Mouse (Mus musculus): ENCODE results near the gene Tssk1. TPM values are rescaled to one million over a fixed set of nuclear protein-coding genes. Genes with fewer than 3 reads are reported as not detected.

The Tssk1 gene
- polyA plus RNA-seq, 1 experiment = 0.08 TPM

- no peak overlapping the region for H3K27ac ChIP-seq (ENCODE audit: insufficient read depth, low read length)
- 9% methylated on average over 3 of the region's 3 CpGs for WGBS
- H3K4me3 ChIP-seq (replicated peaks; ENCODE audit: insufficient read depth, low read depth, low read length) = no peak overlapping the region
- no peaks in the 10 kb centered on the region for H3K27me3 ChIP-seq (ENCODE audit: control insufficient read depth, insufficient read depth, low read length)
- no peaks in the 10 kb centered on the region for H3K4me1 ChIP-seq (ENCODE audit: control insufficient read depth, insufficient read depth, low read length)
- DNase-seq = no peak
- no peak for TF ChIP-seq POLR2A (IDR thresholded peaks at IDR 0.05; ENCODE audit: borderline replicate concordance, insufficient read depth, low read length)
- no peak for TF ChIP-seq CTCF (IDR thresholded peaks at IDR 0.05; ENCODE audit: borderline replicate concordance, insufficient read depth, low read depth, low read length)
Observed at GRCm38 (mm10) chr16:17934445-17934910, 40.5 kb downstream of the Tssk1 start.

- no peak overlapping the region for H3K4me3 ChIP-seq (replicated peaks; ENCODE audit: insufficient read depth, low read depth, low read length)
- no peaks in the 10 kb centered on the region for H3K4me1 ChIP-seq (ENCODE audit: control insufficient read depth, insufficient read depth, low read length)
- no peak overlapping the region for H3K27ac ChIP-seq (ENCODE audit: insufficient read depth, low read length)
- no peaks in the 10 kb centered on the region for H3K27me3 ChIP-seq (ENCODE audit: control insufficient read depth, insufficient read depth, low read length)
- TF ChIP-seq CTCF (IDR thresholded peaks at IDR 0.05; ENCODE audit: borderline replicate concordance, insufficient read depth, low read depth, low read length) (no peak), POLR2A (IDR thresholded peaks at IDR 0.05; ENCODE audit: borderline replicate concordance, insufficient read depth, low read length) (no peak)
- 76% methylated on average over 10 of the region's 10 CpGs for WGBS
- DNase-seq = no peak
Observed at GRCm38 (mm10) chr16:17936776-17937175, 42.8 kb downstream of the Tssk1 start.

GRCm38 (mm10) chr16:17938187-17938586 is 44.2 kb downstream of the Tssk1 start:
- DNase-seq = no peak
- TF ChIP-seq CTCF (IDR thresholded peaks at IDR 0.05; ENCODE audit: borderline replicate concordance, insufficient read depth, low read depth, low read length) (no peak), POLR2A (IDR thresholded peaks at IDR 0.05; ENCODE audit: borderline replicate concordance, insufficient read depth, low read length) (no peak)
- Histone ChIP-seq H3K4me1 (ENCODE audit: control insufficient read depth, insufficient read depth, low read length) (no peaks in the 10 kb centered on the region), H3K27ac (ENCODE audit: insufficient read depth, low read length) (no peak overlapping the region), H3K4me3 (replicated peaks; ENCODE audit: insufficient read depth, low read depth, low read length) (no peak overlapping the region), H3K27me3 (ENCODE audit: control insufficient read depth, insufficient read depth, low read length) (no peaks in the 10 kb centered on the region)
- 85% methylated on average over 7 of the region's 7 CpGs for WGBS

- TF ChIP-seq POLR2A (IDR thresholded peaks at IDR 0.05; ENCODE audit: borderline replicate concordance, insufficient read depth, low read length) = no peak
- peak; percentile 80 for TF ChIP-seq CTCF (IDR thresholded peaks at IDR 0.05; ENCODE audit: borderline replicate concordance, insufficient read depth, low read depth, low read length)
- Histone ChIP-seq H3K4me3 (replicated peaks; ENCODE audit: insufficient read depth, low read depth, low read length) (no peak overlapping the region), H3K4me1 (ENCODE audit: control insufficient read depth, insufficient read depth, low read length) (no peaks in the 10 kb centered on the region), H3K27me3 (ENCODE audit: control insufficient read depth, insufficient read depth, low read length) (no peaks in the 10 kb centered on the region), H3K27ac (ENCODE audit: insufficient read depth, low read length) (no peak overlapping the region)
- peak; percentile 75 to 77 for DNase-seq
- WGBS = 6% methylated on average over 7 of the region's 7 CpGs
Observed at GRCm38 (mm10) chr16:17938821-17939220, 44.8 kb downstream of the Tssk1 start.

- DNase-seq = peak in 1 of 2 experiments; percentile 20
- Histone ChIP-seq H3K4me1 (ENCODE audit: control insufficient read depth, insufficient read depth, low read length) (no peaks in the 10 kb centered on the region), H3K27ac (ENCODE audit: insufficient read depth, low read length) (no peak overlapping the region), H3K27me3 (ENCODE audit: control insufficient read depth, insufficient read depth, low read length) (no peaks in the 10 kb centered on the region), H3K4me3 (replicated peaks; ENCODE audit: insufficient read depth, low read depth, low read length) (no peak overlapping the region)
- TF ChIP-seq CTCF (IDR thresholded peaks at IDR 0.05; ENCODE audit: borderline replicate concordance, insufficient read depth, low read depth, low read length) = no peak
- TF ChIP-seq POLR2A (IDR thresholded peaks at IDR 0.05; ENCODE audit: borderline replicate concordance, insufficient read depth, low read length) = no peak
- WGBS = 21% methylated on average over 9 of the region's 9 CpGs
Observed at GRCm38 (mm10) chr16:17939255-17939751, 45.3 kb downstream of the Tssk1 start.

- no peak for DNase-seq
- TF ChIP-seq CTCF (IDR thresholded peaks at IDR 0.05; ENCODE audit: borderline replicate concordance, insufficient read depth, low read depth, low read length) (no peak), POLR2A (IDR thresholded peaks at IDR 0.05; ENCODE audit: borderline replicate concordance, insufficient read depth, low read length) (no peak)
- Histone ChIP-seq H3K4me3 (replicated peaks; ENCODE audit: insufficient read depth, low read depth, low read length) (no peak overlapping the region), H3K4me1 (ENCODE audit: control insufficient read depth, insufficient read depth, low read length) (no peaks in the 10 kb centered on the region), H3K27ac (ENCODE audit: insufficient read depth, low read length) (no peak overlapping the region), H3K27me3 (ENCODE audit: control insufficient read depth, insufficient read depth, low read length) (no peaks in the 10 kb centered on the region)
- 75% methylated on average over 8 of the region's 8 CpGs for WGBS
Observed at GRCm38 (mm10) chr16:17943466-17943865, 49.4 kb downstream of the Tssk1 start.

- WGBS = 57% methylated on average over 7 of the region's 7 CpGs
Observed at GRCm38 (mm10) chr16:17945081-17945831, 51.2 kb downstream of the Tssk1 start.

More at GRCm38 (mm10) chr16:17945081-17945831, 51.2 kb downstream of the Tssk1 start:
- TF ChIP-seq POLR2A (IDR thresholded peaks at IDR 0.05; ENCODE audit: borderline replicate concordance, insufficient read depth, low read length) = no peak
- no peak for TF ChIP-seq CTCF (IDR thresholded peaks at IDR 0.05; ENCODE audit: borderline replicate concordance, insufficient read depth, low read depth, low read length)
- no peak overlapping the region for H3K4me3 ChIP-seq (replicated peaks; ENCODE audit: insufficient read depth, low read depth, low read length)
- no peaks in the 10 kb centered on the region for H3K27me3 ChIP-seq (ENCODE audit: control insufficient read depth, insufficient read depth, low read length)
- H3K27ac ChIP-seq (ENCODE audit: insufficient read depth, low read length) = no peak overlapping the region
- H3K4me1 ChIP-seq (ENCODE audit: control insufficient read depth, insufficient read depth, low read length) = no peaks in the 10 kb centered on the region
- no peak for DNase-seq

Other genes starting within 250 kb of the Tssk1 start
- 112 and 123 TPM in 2 replicates for gene Ccdc74a, start 247.8 kb upstream of the Tssk1 start, polyA plus RNA-seq (2012; rRNA removed)
- gene Med15, start 161.3 kb upstream of the Tssk1 start, polyA plus RNA-seq (2012; rRNA removed) = 73.1 and 78.7 TPM in 2 replicates
- 101 and 106 TPM in 2 replicates for gene Klhl22, start 134.6 kb upstream of the Tssk1 start, polyA plus RNA-seq (2012; rRNA removed)
- gene Scarf2, start 96.9 kb upstream of the Tssk1 start, polyA plus RNA-seq (2012; rRNA removed) = 2.1 and 2.5 TPM in 2 replicates
- 4.3 and 4.7 TPM in 2 replicates for gene B830017H08Rik, start 61.1 kb upstream of the Tssk1 start, polyA plus RNA-seq (2012; rRNA removed)
- 48.4 and 58.9 TPM in 2 replicates for gene Car15, start 55.9 kb upstream of the Tssk1 start, polyA plus RNA-seq (2012; rRNA removed)
- 9.1 and 9.2 TPM in 2 replicates for gene Gm20518, start 2.6 kb upstream of the Tssk1 start, polyA plus RNA-seq (2012; rRNA removed)
- gene Dgcr2, start 4.3 kb downstream of the Tssk1 start, polyA plus RNA-seq (2012; rRNA removed) = 145 and 162 TPM in 2 replicates
- not detected in 2 replicates for gene Tssk2, start 4.4 kb downstream of the Tssk1 start, polyA plus RNA-seq (2012; rRNA removed)
- gene Ess2, start 17.1 kb downstream of the Tssk1 start, polyA plus RNA-seq (2012; rRNA removed) = 41.5 and 41.7 TPM in 2 replicates
- not detected in 2 replicates for gene Gsc2, start 20.8 kb downstream of the Tssk1 start, polyA plus RNA-seq (2012; rRNA removed)
- 64.4 and 76.5 TPM in 2 replicates for gene Slc25a1, start 34.0 kb downstream of the Tssk1 start, polyA plus RNA-seq (2012; rRNA removed)
- not detected in 2 replicates for gene Vpreb2, start 86.2 kb downstream of the Tssk1 start, polyA plus RNA-seq (2012; rRNA removed)
- gene Dgcr6, start 158.6 kb downstream of the Tssk1 start, polyA plus RNA-seq (2012; rRNA removed) = 102 and 104 TPM in 2 replicates
- 45.1 and 55.8 TPM in 2 replicates for gene Prodh, start 196.0 kb downstream of the Tssk1 start, polyA plus RNA-seq (2012; rRNA removed)
- gene Rtn4r, start 233.4 kb downstream of the Tssk1 start, polyA plus RNA-seq (2012; rRNA removed) = 82.9 and 97.4 TPM in 2 replicates

Measured in cerebellum, adult 2 months (tissue).